Mouse (Mus musculus) thymus, postnatal 14 days (tissue): ENCODE results near the gene Angptl7.

ENCODE experiments used
- DNase-seq: peaks from one replicate; pipeline ENCODE4 v3.0.0; 2021

Angptl7 gene

GRCm38 (mm10) chr4:148495160-148495559 lies 5.1 kb downstream of the Angptl7 start:
- DNase-seq: no peak

GRCm38 (mm10) chr4:148491448-148491847 lies 8.8 kb downstream of the Angptl7 start:
- no peak for DNase-seq

- DNase-seq: no peak
Observed at GRCm38 (mm10) chr4:148490502-148490901, 9.8 kb downstream of the Angptl7 start.

- DNase-seq: no peak
Observed at GRCm38 (mm10) chr4:148487841-148488240, 12.4 kb downstream of the Angptl7 start.

- no peak for DNase-seq
Observed at GRCm38 (mm10) chr4:148484511-148484910, 15.7 kb downstream of the Angptl7 start.

- DNase-seq: no peak
Observed at GRCm38 (mm10) chr4:148481557-148482168, 18.6 kb downstream of the Angptl7 start.

- no peak for DNase-seq
Observed at GRCm38 (mm10) chr4:148480245-148480644, 20.0 kb downstream of the Angptl7 start.

GRCm38 (mm10) chr4:148473496-148473895 lies 26.8 kb downstream of the Angptl7 start:
- DNase-seq: no peak

GRCm38 (mm10) chr4:148472436-148473174 lies 27.7 kb downstream of the Angptl7 start:
- DNase-seq: no peak

GRCm38 (mm10) chr4:148471363-148471806 lies 28.9 kb downstream of the Angptl7 start:
- no peak for DNase-seq

GRCm38 (mm10) chr4:148469487-148470252 lies 30.6 kb downstream of the Angptl7 start:
- DNase-seq: no peak

GRCm38 (mm10) chr4:148468396-148468795 lies 31.9 kb downstream of the Angptl7 start:
- DNase-seq: no peak

GRCm38 (mm10) chr4:148466511-148467079 lies 33.7 kb downstream of the Angptl7 start:
- DNase-seq: no peak

- DNase-seq: no peak
Observed at GRCm38 (mm10) chr4:148464869-148465268, 35.4 kb downstream of the Angptl7 start.

- no peak for DNase-seq
Observed at GRCm38 (mm10) chr4:148464301-148464700, 36.0 kb downstream of the Angptl7 start.

- DNase-seq: peak; percentile 23
Observed at GRCm38 (mm10) chr4:148463208-148463960, 36.9 kb downstream of the Angptl7 start.

- DNase-seq: no peak
Observed at GRCm38 (mm10) chr4:148462717-148463116, 37.5 kb downstream of the Angptl7 start.

GRCm38 (mm10) chr4:148461772-148462171 lies 38.5 kb downstream of the Angptl7 start:
- no peak for DNase-seq

- DNase-seq: no peak
Observed at GRCm38 (mm10) chr4:148460656-148461284, 39.5 kb downstream of the Angptl7 start.

GRCm38 (mm10) chr4:148455477-148456025 lies 44.7 kb downstream of the Angptl7 start:
- DNase-seq: no peak

- no peak for DNase-seq
Observed at GRCm38 (mm10) chr4:148453707-148454106, 46.6 kb downstream of the Angptl7 start.

- DNase-seq: no peak
Observed at GRCm38 (mm10) chr4:148448853-148449245, 51.4 kb downstream of the Angptl7 start.
